Mouse (Mus musculus) heart, adult 8-10 months (tissue): ENCODE measurements at regions not wholly inside any gene's neighbourhood (a gene's known extent, or its start where the extent isn't known, plus 50 kb on each side); places are given as distances from the start of the nearest gene placed in this dataset.
"Not testable (repeated sequence)": the region's sequence is repeated elsewhere in the genome, so short reads cannot be mapped to it uniquely, and the experiment has no call there.

Experiments
- DNase-seq: peaks from one replicate; pipeline ENCODE4 v3.0.0; 2022; ENCODE audit warnings: low spot score

DNA sequence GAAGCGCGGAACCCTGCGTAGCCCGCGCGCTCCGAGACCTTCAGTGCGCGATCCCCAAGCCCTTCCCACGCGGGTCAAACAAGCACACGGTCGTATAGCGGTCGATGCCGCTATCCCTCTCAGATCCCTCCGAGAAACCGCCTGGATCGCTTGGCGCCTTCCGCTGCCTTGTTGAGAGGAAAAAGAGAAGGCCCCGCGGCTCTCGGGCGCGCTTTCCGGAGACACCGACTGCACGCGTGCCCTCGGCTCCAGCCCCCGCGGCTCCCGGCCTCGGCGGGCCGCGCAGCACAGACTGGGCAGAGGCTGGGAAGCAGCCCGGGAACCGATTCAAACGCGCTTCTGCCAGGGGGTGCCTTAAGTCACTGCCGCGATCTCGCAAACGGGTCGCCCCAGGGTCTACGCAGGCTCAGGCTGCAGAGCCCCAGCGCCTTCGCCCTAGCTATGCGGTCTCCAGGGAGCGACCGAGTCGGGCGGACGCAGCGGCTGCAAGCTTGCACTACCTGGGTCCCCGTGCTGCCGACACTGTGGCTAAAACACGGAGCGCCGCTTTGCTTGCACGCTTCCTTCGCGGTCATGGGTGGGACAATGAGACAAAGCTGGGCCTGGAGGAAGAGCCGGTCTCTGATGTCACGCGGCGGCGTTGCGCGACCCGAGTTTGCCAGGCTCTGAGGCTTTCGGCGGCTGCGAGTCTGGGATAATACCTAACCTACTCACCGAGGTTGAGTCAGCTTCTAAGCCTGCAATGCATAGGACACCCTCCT is 87.3 kb downstream of the Crisp4 start:
- no peak for DNase-seq

DNA sequence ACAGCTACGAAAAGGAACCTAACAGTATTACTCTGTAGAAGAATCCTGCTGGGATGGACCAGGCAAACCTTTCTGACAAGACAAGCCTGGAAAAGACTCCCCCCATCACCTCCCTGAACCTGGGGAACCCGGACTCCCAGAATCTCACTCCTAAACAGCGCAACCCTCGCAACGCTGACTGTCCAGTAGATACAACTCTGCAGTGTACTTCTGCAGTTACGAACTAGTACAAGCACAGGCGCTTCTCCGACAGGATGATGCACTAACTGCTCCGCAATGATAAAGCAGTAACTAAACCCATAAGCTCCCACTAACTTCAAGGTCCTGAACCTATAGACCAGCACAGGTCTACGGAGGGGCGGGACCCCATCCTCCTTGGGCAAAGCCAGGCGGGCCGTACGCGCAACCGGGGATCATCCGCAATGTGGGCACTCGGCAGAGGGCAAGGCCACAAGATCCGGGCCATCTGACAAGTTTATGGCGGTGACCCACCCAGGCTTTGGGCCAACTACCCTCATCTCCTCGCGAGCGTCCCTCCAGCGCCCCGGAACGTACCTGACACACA is 88.0 kb downstream of the Crisp4 start:
- no peak for DNase-seq

DNA sequence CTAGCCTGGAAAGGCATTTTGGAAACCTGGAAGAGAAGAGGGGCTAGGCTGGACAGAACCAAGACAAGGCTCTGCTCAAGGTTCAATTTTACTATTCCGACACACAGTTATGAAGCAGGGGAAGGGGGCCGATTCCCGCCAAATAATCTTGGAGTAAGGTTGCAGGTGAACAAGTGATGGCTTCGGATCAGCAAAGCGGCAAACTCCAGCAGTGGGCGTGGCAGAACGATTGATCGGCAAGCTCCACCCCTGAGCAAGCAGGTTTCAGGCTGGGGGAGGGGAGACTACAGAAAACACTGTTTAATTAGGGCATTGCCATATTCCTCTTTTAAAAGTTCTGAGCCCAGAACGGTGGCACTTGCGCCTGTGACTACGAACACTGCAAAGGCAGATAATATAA is 88.7 kb downstream of the Crisp4 start:
- not testable (repeated sequence) for DNase-seq

DNA sequence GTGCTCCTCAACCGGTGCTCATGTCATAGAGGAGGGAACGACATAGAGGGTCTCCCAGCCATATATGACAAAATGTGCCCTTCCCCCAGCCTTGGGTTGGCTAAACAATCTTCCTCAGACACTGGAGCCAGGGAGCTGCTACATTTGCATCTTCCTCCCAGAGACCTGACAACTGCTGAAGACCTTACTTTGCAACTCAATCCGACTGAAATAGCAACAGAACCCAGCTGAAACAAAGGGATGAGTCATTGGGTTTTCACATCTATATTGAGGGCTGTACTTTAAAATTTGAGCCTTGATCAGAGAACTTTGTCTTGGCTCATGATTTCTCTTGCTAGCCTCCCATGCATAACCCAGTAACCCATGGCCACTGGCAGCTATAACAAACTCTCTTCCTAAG is 115.5 kb downstream of the Crisp4 start:
- no peak for DNase-seq

DNA sequence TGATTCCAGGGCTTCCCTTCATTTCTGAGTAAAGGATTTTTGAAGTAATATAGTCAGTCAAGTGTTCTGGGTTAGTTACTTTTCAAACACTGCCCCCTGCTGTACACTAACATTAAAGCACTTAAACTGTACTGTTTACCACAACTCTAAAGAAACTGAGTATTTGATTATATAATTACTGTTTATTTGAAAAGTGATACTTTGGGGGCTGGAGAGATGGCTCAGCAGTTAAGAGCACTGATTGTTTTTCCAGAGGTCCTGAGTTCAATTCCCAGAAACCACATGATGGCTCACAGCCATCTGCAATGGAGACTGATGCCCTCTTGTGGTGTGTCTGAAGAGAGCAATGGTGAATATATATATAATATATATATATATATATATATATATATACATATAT is 132.8 kb downstream of the Crisp4 start:
- peak; percentile 2 for DNase-seq

DNA sequence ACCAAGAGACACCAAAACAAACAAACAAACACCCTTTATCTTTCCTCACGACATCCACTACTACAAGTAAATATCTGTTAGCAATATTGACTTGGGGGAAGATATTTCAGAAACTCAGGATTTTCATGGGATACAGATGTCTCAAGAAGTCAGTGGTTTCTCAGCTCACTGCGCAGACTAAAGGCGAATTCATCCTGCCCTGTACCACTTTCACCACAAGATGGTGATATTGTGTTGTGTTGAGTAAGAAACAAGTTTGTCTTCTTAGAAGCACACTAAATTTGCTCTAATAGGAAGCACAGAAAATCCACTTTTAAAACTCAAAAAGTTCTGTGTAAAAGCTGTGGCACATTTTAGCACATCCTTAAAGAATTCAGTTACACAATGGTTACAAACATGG is 165.1 kb downstream of the Crisp4 start:
- no peak for DNase-seq

DNA sequence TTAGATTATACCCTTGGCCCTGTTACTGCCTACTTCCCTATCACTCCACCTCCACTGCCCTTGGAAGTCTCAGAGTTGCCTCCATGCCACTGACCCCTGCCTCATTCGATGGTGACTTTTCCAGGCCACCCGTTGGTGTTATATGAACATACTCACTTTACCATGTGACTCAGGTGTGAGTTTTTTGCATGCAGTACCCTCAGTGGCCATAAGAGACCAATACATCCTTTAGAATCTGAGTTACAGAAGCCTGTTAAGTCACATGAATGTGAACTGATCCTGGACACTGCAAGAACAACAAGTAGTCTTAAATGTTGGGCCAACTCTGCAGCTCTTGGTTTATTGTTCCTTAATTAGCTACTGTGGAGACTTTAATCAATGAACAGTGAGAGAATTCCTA is 167.6 kb downstream of the Crisp4 start:
- DNase-seq: no peak

DNA sequence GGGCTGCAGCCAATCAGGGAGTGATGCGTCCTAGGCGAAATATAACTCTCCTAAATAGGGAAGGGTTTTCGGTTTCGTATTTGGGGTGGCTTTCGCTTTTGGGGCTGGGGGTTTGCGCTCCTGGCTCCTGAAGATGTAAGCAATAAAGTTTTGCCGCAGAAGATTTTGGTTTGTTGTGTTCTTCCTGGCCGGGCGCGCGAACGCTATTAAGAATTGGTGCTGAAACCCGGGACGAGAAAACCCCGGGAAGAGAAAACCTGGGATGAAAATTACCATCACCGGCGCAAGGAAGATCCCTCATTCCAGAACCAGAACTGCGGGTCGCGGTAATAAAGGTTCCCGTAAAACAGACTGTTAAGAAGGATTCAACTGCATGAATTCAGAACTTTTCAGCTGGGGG is 188.8 kb downstream of the Crisp4 start:
- DNase-seq: not testable (repeated sequence)

DNA sequence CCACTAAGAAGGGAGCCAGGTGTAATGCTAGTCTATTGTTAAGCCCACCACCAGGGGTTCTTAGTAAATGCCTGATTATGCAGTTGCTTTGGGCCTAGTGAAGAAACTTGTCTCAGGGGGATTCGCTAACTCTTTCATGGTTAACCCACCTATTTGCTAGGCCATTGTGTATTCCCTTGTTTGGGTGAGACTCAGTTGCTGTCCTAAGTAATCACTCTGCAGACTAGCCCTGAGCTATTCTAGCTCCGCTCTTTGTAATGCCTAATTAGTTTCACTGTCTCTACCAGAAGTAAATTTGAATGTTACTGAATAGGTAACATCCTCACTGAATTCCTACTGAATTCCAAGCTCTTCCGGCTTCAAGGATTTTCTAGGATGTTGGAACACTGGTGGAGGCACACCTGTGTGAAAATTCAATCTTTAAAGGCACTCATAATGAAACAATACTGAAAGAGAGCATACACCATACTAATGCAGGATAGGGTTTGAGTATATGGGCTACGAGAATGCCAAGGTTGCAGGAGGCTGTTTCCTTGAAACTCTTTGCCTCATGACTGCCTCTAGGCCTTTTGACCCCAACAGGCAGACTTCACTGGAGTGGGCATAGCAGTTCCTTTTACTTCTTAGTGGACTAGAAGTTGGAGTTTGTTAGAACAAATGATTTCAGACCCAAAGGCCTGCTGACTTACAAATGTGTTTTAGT is 213.4 kb downstream of the Crisp4 start:
- not testable (repeated sequence) for DNase-seq
